Mouse (Mus musculus): ENCODE measurements around the gene Rps6ka2. TPM values are rescaled to one million over a fixed set of nuclear protein-coding genes. Genes with fewer than 3 reads are reported as not detected.

Gene Rps6ka2
- polyA plus RNA-seq, 1 experiment, result 15.0 TPM

Other genes starting within 250 kb of the Rps6ka2 start
- 39.4 and 53.9 TPM in 2 replicates for gene Rsph3b, start 221.4 kb upstream of the Rps6ka2 start, polyA plus RNA-seq (2012; rRNA removed)
- gene Tagap1, start 209.0 kb upstream of the Rps6ka2 start, polyA plus RNA-seq (2012; rRNA removed), result 17.6 and 21.7 TPM in 2 replicates
- gene Rnaset2b, start 199.5 kb upstream of the Rps6ka2 start, polyA plus RNA-seq (2012; rRNA removed), result 171 and 198 TPM in 2 replicates
- gene Gm49721, start 191.2 kb upstream of the Rps6ka2 start, polyA plus RNA-seq (2012; rRNA removed), result 1.2 TPM in 1 of 2 replicates, not detected in the other
- gene Gm1604a, start 144.5 kb upstream of the Rps6ka2 start, polyA plus RNA-seq (2012; rRNA removed), result not detected in 2 replicates
- gene Tcp10a, start 154.5 kb downstream of the Rps6ka2 start, polyA plus RNA-seq (2012; rRNA removed), result 0.57 and 1.5 TPM in 2 replicates
- gene Ttll2, start 182.6 kb downstream of the Rps6ka2 start, polyA plus RNA-seq (2012; rRNA removed), result 0.22 and 0.38 TPM in 2 replicates
- 0.48 and 0.78 TPM in 2 replicates for gene Gm49630, start 201.9 kb downstream of the Rps6ka2 start, polyA plus RNA-seq (2012; rRNA removed)
- gene Unc93a2, start 215.3 kb downstream of the Rps6ka2 start, polyA plus RNA-seq (2012; rRNA removed), result 2.0 and 3.8 TPM in 2 replicates